Mouse (Mus musculus) ES-Bruce4 (cell line): ENCODE measurements at regions not wholly inside any gene's neighbourhood (a gene's known extent, or its start where the extent isn't known, plus 50 kb on each side); places are given as distances from the start of the nearest gene placed in this dataset.

Experiments
- CTCF ChIP-seq: IDR thresholded peaks from one replicate; pipeline ENCODE4 v1.8.1; 2011; ENCODE audit warnings: low read depth, low read length
- POLR2A ChIP-seq: IDR thresholded peaks from one replicate; pipeline ENCODE4 v1.8.1; 2011; ENCODE audit warnings: low read length; ENCODE audit not compliant: insufficient read depth

DNA sequence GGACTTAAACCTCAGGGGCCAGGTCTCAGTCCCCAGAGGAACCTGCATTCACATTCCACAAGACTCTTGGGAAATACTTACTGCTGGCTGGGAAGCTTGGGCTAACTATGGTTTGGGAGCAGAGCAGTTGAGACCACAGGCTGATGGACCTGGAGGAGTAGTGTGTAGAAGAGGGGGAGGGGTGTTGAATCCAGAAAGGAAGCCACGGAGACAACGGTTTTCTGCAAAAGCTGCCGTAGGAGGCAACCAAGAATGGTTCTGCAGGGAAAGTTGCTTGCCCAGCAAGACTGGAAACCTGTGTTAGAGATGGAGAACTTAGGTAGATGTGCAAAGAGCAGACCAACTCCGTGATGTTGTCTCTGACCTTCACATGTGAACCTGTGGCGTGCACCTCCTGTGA is 156.7 kb upstream of the Lrfn2 start:
- TF ChIP-seq POLR2A: no peak
- TF ChIP-seq CTCF: no peak
